Mouse (Mus musculus): ENCODE results near the gene Teddm2. TPM values are rescaled to one million over a fixed set of nuclear protein-coding genes. Genes with fewer than 3 reads are reported as not detected.
"Not testable (repeated sequence)": the region's sequence is repeated elsewhere in the genome, so short reads cannot be mapped to it uniquely, and the experiment has no call there.

Gene Teddm2
- polyA plus RNA-seq, 1 experiment from 2014 or later: 1.1 TPM

GRCm38 (mm10) chr1:153886024-153886633 is 13.9 kb downstream of the Teddm2 start:
- 21% methylated on average over 17 of the region's 17 CpGs for WGBS
- H3K27me3 ChIP-seq: 0 out of 2 replicates have a peak, but pooled peaks cover 1% of the 10 kb centered on the region
- no peaks in the 10 kb centered on the region for H3K36me3 ChIP-seq
- no peak for ATAC-seq (ENCODE audit: insufficient number of reproducible peaks, low FRiP score, low TSS enrichment, low read depth)
- H3K9me3 ChIP-seq (replicated peaks): no peaks in the 10 kb centered on the region
- H3K9ac ChIP-seq: no peak overlapping the region
- peaks cover 7% of the 10 kb centered on the region for H3K4me1 ChIP-seq
- H3K4me2 ChIP-seq (replicated peaks): no peak overlapping the region
- no peak overlapping the region for H3K4me3 ChIP-seq (replicated peaks)
- H3K27ac ChIP-seq (replicated peaks): no peak overlapping the region

GRCm38 (mm10) chr1:153880391-153880790 is 19.6 kb downstream of the Teddm2 start:
- not testable (repeated sequence) for ATAC-seq (ENCODE audit: insufficient number of reproducible peaks, low FRiP score, low TSS enrichment, low read depth); H3K36me3 ChIP-seq; H3K4me1 ChIP-seq; H3K27ac ChIP-seq (replicated peaks); H3K4me3 ChIP-seq (replicated peaks); H3K27me3 ChIP-seq; H3K4me2 ChIP-seq (replicated peaks); H3K9me3 ChIP-seq (replicated peaks); H3K9ac ChIP-seq
- 93% methylated on average over 17 of the region's 17 CpGs for WGBS

GRCm38 (mm10) chr1:153874045-153874444 is 26.0 kb downstream of the Teddm2 start, which contains the start of gene Teddm1b:
Gene Teddm1b (plus strand): TSS chr1:153874345.
- 85% methylated on average over 6 of the region's 6 CpGs for WGBS
- H3K27me3 ChIP-seq: no peaks in the 10 kb centered on the region

GRCm38 (mm10) chr1:153855946-153856345 is 44.1 kb downstream of the Teddm2 start:
- Histone ChIP-seq H3K4me1 (no peaks in the 10 kb centered on the region), H3K36me3 (no peaks in the 10 kb centered on the region), H3K9ac (no peak overlapping the region), H3K4me2 (replicated peaks) (no peak overlapping the region), H3K27me3 (no peaks in the 10 kb centered on the region), H3K4me3 (replicated peaks) (no peak overlapping the region), H3K27ac (replicated peaks) (no peak overlapping the region), H3K9me3 (replicated peaks) (no peaks in the 10 kb centered on the region)
- ATAC-seq (ENCODE audit: insufficient number of reproducible peaks, low FRiP score, low TSS enrichment, low read depth): no peak
- 58% methylated on average over 8 of the region's 8 CpGs for WGBS

More at GRCm38 (mm10) chr1:153874045-153874444, 26.0 kb downstream of the Teddm2 start, which contains the start of gene Teddm1b:
- Histone ChIP-seq H3K4me3 (replicated peaks) (no peak within 1 kb of the TSS), H3K36me3 (no peaks in the 10 kb centered on the region), H3K4me1 (no peaks in the 10 kb centered on the region), H3K9me3 (replicated peaks) (no peaks in the 10 kb centered on the region), H3K9ac (no peak within 1 kb of the TSS), H3K27ac (replicated peaks) (no peak within 1 kb of the TSS), H3K4me2 (replicated peaks) (no peak within 1 kb of the TSS)
- ATAC-seq (ENCODE audit: insufficient number of reproducible peaks, low FRiP score, low TSS enrichment, low read depth): no peak

- H3K9me3 ChIP-seq (replicated peaks); H3K27me3 ChIP-seq; H3K36me3 ChIP-seq; H3K4me3 ChIP-seq (replicated peaks); H3K4me2 ChIP-seq (replicated peaks); H3K4me1 ChIP-seq; ATAC-seq (ENCODE audit: insufficient number of reproducible peaks, low FRiP score, low TSS enrichment, low read depth); H3K9ac ChIP-seq; H3K27ac ChIP-seq (replicated peaks): not testable (repeated sequence)
- WGBS: 73% methylated on average over 7 of the region's 7 CpGs
Observed at GRCm38 (mm10) chr1:153852696-153853095, 47.3 kb downstream of the Teddm2 start.

- Histone ChIP-seq H3K27ac (replicated peaks) (no peak overlapping the region), H3K36me3 (no peaks in the 10 kb centered on the region), H3K4me1 (no peaks in the 10 kb centered on the region), H3K9ac (no peak overlapping the region), H3K4me2 (replicated peaks) (no peak overlapping the region), H3K9me3 (replicated peaks) (no peaks in the 10 kb centered on the region), H3K27me3 (no peaks in the 10 kb centered on the region), H3K4me3 (replicated peaks) (no peak overlapping the region)
- WGBS: 26% methylated on average over 6 of the region's 6 CpGs
- ATAC-seq (ENCODE audit: insufficient number of reproducible peaks, low FRiP score, low TSS enrichment, low read depth): no peak; the same call in 1 of the 2 replicates
Observed at GRCm38 (mm10) chr1:153846867-153847266, 53.2 kb downstream of the Teddm2 start.

- H3K9ac ChIP-seq: no peak overlapping the region
- H3K27ac ChIP-seq (replicated peaks): no peak overlapping the region
- no peak overlapping the region for H3K4me2 ChIP-seq (replicated peaks)
- no peaks in the 10 kb centered on the region for H3K9me3 ChIP-seq (replicated peaks)
- H3K36me3 ChIP-seq: no peaks in the 10 kb centered on the region
- no peaks in the 10 kb centered on the region for H3K27me3 ChIP-seq
- ATAC-seq (ENCODE audit: insufficient number of reproducible peaks, low FRiP score, low TSS enrichment, low read depth): no peak
- WGBS: 81% methylated on average over 7 of the region's 7 CpGs
- H3K4me1 ChIP-seq: no peaks in the 10 kb centered on the region
- no peak overlapping the region for H3K4me3 ChIP-seq (replicated peaks)
Observed at GRCm38 (mm10) chr1:153846420-153846819, 53.6 kb downstream of the Teddm2 start.

GRCm38 (mm10) chr1:153844042-153844441 is 56.0 kb downstream of the Teddm2 start, which contains the start of gene Rgsl1:
Gene Rgsl1 (minus strand): TSS chr1:153844142.
- Histone ChIP-seq H3K9me3 (replicated peaks) (no peaks in the 10 kb centered on the region), H3K27me3 (no peaks in the 10 kb centered on the region), H3K27ac (replicated peaks) (no peak within 1 kb of the TSS), H3K36me3 (no peaks in the 10 kb centered on the region), H3K4me1 (no peaks in the 10 kb centered on the region), H3K9ac (no peak within 1 kb of the TSS), H3K4me3 (replicated peaks) (no peak within 1 kb of the TSS), H3K4me2 (replicated peaks) (no peak within 1 kb of the TSS)
- no peak for ATAC-seq (ENCODE audit: insufficient number of reproducible peaks, low FRiP score, low TSS enrichment, low read depth)
- WGBS: 95% methylated on average over 8 of the region's 8 CpGs

GRCm38 (mm10) chr1:153842121-153842740 is 57.8 kb downstream of the Teddm2 start:
- no peaks in the 10 kb centered on the region for H3K9me3 ChIP-seq (replicated peaks)
- no peak overlapping the region for H3K27ac ChIP-seq (replicated peaks)

GRCm38 (mm10) chr1:153836036-153836435 is 64.0 kb downstream of the Teddm2 start:
- Histone ChIP-seq H3K4me1 (no peaks in the 10 kb centered on the region), H3K9ac (no peak overlapping the region), H3K36me3 (no peaks in the 10 kb centered on the region), H3K27ac (replicated peaks) (no peak overlapping the region), H3K4me3 (replicated peaks) (no peak overlapping the region), H3K4me2 (replicated peaks) (no peak overlapping the region), H3K9me3 (replicated peaks) (no peaks in the 10 kb centered on the region), H3K27me3 (no peaks in the 10 kb centered on the region)
- ATAC-seq (ENCODE audit: insufficient number of reproducible peaks, low FRiP score, low TSS enrichment, low read depth): no peak
- WGBS: 58% methylated on average over 4 of the region's 4 CpGs

More at GRCm38 (mm10) chr1:153842121-153842740, 57.8 kb downstream of the Teddm2 start:
- WGBS: 77% methylated on average over 11 of the region's 11 CpGs
- Histone ChIP-seq H3K4me3 (replicated peaks) (no peak overlapping the region), H3K36me3 (no peaks in the 10 kb centered on the region), H3K4me2 (replicated peaks) (no peak overlapping the region), H3K27me3 (no peaks in the 10 kb centered on the region), H3K4me1 (no peaks in the 10 kb centered on the region), H3K9ac (no peak overlapping the region)
- no peak for ATAC-seq (ENCODE audit: insufficient number of reproducible peaks, low FRiP score, low TSS enrichment, low read depth)

- no peaks in the 10 kb centered on the region for H3K4me1 ChIP-seq
- no peak overlapping the region for H3K4me2 ChIP-seq (replicated peaks)
- H3K27me3 ChIP-seq: no peaks in the 10 kb centered on the region
- H3K9ac ChIP-seq: no peak overlapping the region
- no peak for ATAC-seq (ENCODE audit: insufficient number of reproducible peaks, low FRiP score, low TSS enrichment, low read depth)
- no peak overlapping the region for H3K4me3 ChIP-seq (replicated peaks)
- no peak overlapping the region for H3K27ac ChIP-seq (replicated peaks)
- no peaks in the 10 kb centered on the region for H3K36me3 ChIP-seq
- H3K9me3 ChIP-seq (replicated peaks): no peaks in the 10 kb centered on the region
- 65% methylated on average over 4 of the region's 4 CpGs for WGBS
Observed at GRCm38 (mm10) chr1:153830746-153831145, 69.3 kb downstream of the Teddm2 start.

GRCm38 (mm10) chr1:153820216-153820615 is 79.8 kb downstream of the Teddm2 start:
- H3K4me2 ChIP-seq (replicated peaks): no peak overlapping the region
- no peak overlapping the region for H3K27ac ChIP-seq (replicated peaks)
- H3K9ac ChIP-seq: no peak overlapping the region
- H3K36me3 ChIP-seq: no peaks in the 10 kb centered on the region
- H3K9me3 ChIP-seq (replicated peaks): no peaks in the 10 kb centered on the region
- ATAC-seq (ENCODE audit: insufficient number of reproducible peaks, low FRiP score, low TSS enrichment, low read depth): no peak
- 84% methylated on average over 3 of the region's 3 CpGs for WGBS
- H3K4me1 ChIP-seq: no peaks in the 10 kb centered on the region
- no peak overlapping the region for H3K4me3 ChIP-seq (replicated peaks)
- no peaks in the 10 kb centered on the region for H3K27me3 ChIP-seq

All from embryonic facial prominence, embryonic 15.5 days (tissue).